Mouse (Mus musculus) MEL (cell line): ENCODE measurements at regions not wholly inside any gene's neighbourhood (a gene's known extent, or its start where the extent isn't known, plus 50 kb on each side); places are given as distances from the start of the nearest gene placed in this dataset.
"Not testable (repeated sequence)": the region's sequence is repeated elsewhere in the genome, so short reads cannot be mapped to it uniquely, and the experiment has no call there.

ENCODE experiments used
- DNase-seq: peaks from one replicate; pipeline ENCODE4 v3.0.0; 2011; ENCODE audit warnings: low read depth, low spot score
- H3K27ac ChIP-seq: 2 replicates; pipeline ENCODE4 v1.5.1; 2012; ENCODE audit warnings: low read depth, mild to moderate bottlenecking, control low read depth, low read length, moderate library complexity; ENCODE audit not compliant: control insufficient read depth
- H3K27me3 ChIP-seq, 2 experiments: fragments of 150-350 bp in 1 of 2; sonication (generic) in 1 of 2; 2 replicates each; pipeline ENCODE4 v1.6.1; 2012; ENCODE audit warnings: low read length in 2 of 2, mild to moderate bottlenecking in 2 of 2, improper control_type of control experiment in 1 of 2, moderate library complexity in 1 of 2; ENCODE audit not compliant: insufficient read depth in 2 of 2, control insufficient read depth in 1 of 2
- H3K36me3 ChIP-seq, 2 experiments: 2 replicates each; pipeline ENCODE4 v1.6.1; 2012 to 2014; ENCODE audit warnings: low read length in 2 of 2, improper control_type of control experiment in 1 of 2, inconsistent platforms in 1 of 2, mild to moderate bottlenecking in 1 of 2; ENCODE audit not compliant: insufficient read depth in 2 of 2, control insufficient read depth in 1 of 2
- H3K4me1 ChIP-seq, 2 experiments: fragments of 150-350 bp in 1 of 2; sonication (generic) in 1 of 2; 2 replicates each; pipeline ENCODE4 v1.6.1; 2012; ENCODE audit warnings: low read length in 2 of 2, improper control_type of control experiment in 1 of 2, mild to moderate bottlenecking in 1 of 2; ENCODE audit not compliant: insufficient read depth in 2 of 2, control insufficient read depth in 1 of 2
- H3K4me3 ChIP-seq, 2 experiments: fragments of 150-350 bp in 1 of 2; sonication (generic) in 1 of 2; 2 replicates each; pipeline ENCODE4 v1.5.1; 2012; ENCODE audit warnings: low read depth in 2 of 2, low read length in 2 of 2, mild to moderate bottlenecking in 2 of 2, moderate library complexity in 2 of 2, control low read depth in 1 of 2, improper control_type of control experiment in 1 of 2; ENCODE audit not compliant: control insufficient read depth in 1 of 2, insufficient read depth in 1 of 2
- H3K79me2 ChIP-seq: 2 replicates; pipeline ENCODE4 v1.6.1; 2012; ENCODE audit warnings: mild to moderate bottlenecking, low read length, moderate library complexity; ENCODE audit not compliant: control insufficient read depth, poor library complexity, insufficient read depth
- H3K9ac ChIP-seq: 2 replicates; pipeline ENCODE4 v1.6.1; 2012; ENCODE audit warnings: low read depth, mild to moderate bottlenecking, control low read depth, low read length, moderate library complexity; ENCODE audit not compliant: control insufficient read depth, poor library complexity, severe bottlenecking
- H3K9me3 ChIP-seq: fragments of 150-350 bp; sonication (generic); replicated peaks from 2 replicates; pipeline ENCODE4 v1.6.1; 2012; ENCODE audit warnings: mild to moderate bottlenecking, low read length, improper control_type of control experiment, moderate library complexity; ENCODE audit not compliant: insufficient read depth
- BHLHE40 ChIP-seq: IDR thresholded peaks from 2 replicates; pipeline ENCODE4 v1.6.1; 2012; ENCODE audit warnings: low read depth, mild to moderate bottlenecking, inconsistent platforms, low read length, improper control_type of control experiment, borderline replicate concordance
- CHD1 ChIP-seq: IDR thresholded peaks from 2 replicates; pipeline ENCODE4 v1.6.1; 2012; ENCODE audit warnings: low read depth, mild to moderate bottlenecking, inconsistent platforms, low read length, improper control_type of control experiment
- CHD2 ChIP-seq: IDR thresholded peaks from 2 replicates; pipeline ENCODE4 v1.6.1; 2011; ENCODE audit warnings: low read length, improper control_type of control experiment
- CTCF ChIP-seq, 3 experiments: IDR thresholded peaks in 2 of 3; conservative IDR thresholded peaks in 1 of 3; 2 replicates each; pipeline ENCODE4 v1.5.1; 2011 to 2012; ENCODE audit warnings: low read length in 3 of 3, low read depth in 2 of 3, mild to moderate bottlenecking in 2 of 3, improper control_type of control experiment in 1 of 3, inconsistent platforms in 1 of 3, mixed read lengths in 1 of 3, moderate library complexity in 1 of 3; ENCODE audit not compliant: control insufficient read depth in 1 of 3, insufficient read depth in 1 of 3, poor library complexity in 1 of 3, severe bottlenecking in 1 of 3
- E2F4 ChIP-seq: IDR thresholded peaks from 2 replicates; pipeline ENCODE4 v1.6.1; 2011; ENCODE audit warnings: low read depth, low read length, improper control_type of control experiment, borderline replicate concordance
- ELF1 ChIP-seq: IDR thresholded peaks from 2 replicates; pipeline ENCODE4 v1.6.1; 2014; ENCODE audit warnings: low read depth, mild to moderate bottlenecking, inconsistent platforms, low read length, improper control_type of control experiment, moderate library complexity
- ETS1 ChIP-seq: IDR thresholded peaks from 2 replicates; pipeline ENCODE4 v1.6.1; 2012; ENCODE audit warnings: low read depth, mild to moderate bottlenecking, inconsistent platforms, low read length, improper control_type of control experiment, moderate library complexity
- GATA1 ChIP-seq: IDR thresholded peaks from 2 replicates; pipeline ENCODE4 v1.6.1; 2011; ENCODE audit warnings: low read depth, low read length, improper control_type of control experiment
- JUND ChIP-seq: IDR thresholded peaks from 2 replicates; pipeline ENCODE4 v1.6.1; 2011; ENCODE audit warnings: low read depth, mild to moderate bottlenecking, improper control_type of control experiment, low read length
- MAZ ChIP-seq: IDR thresholded peaks from 2 replicates; pipeline ENCODE4 v1.6.1; 2012; ENCODE audit warnings: low read depth, mild to moderate bottlenecking, inconsistent platforms, low read length, improper control_type of control experiment
- MEF2A ChIP-seq: IDR thresholded peaks from 2 replicates; pipeline ENCODE4 v1.6.1; 2014; ENCODE audit warnings: low read depth, mild to moderate bottlenecking, inconsistent platforms, low read length, improper control_type of control experiment; ENCODE audit not compliant: poor library complexity, insufficient replicate concordance, severe bottlenecking; ENCODE audit errors: extremely low read depth
- MYC ChIP-seq: IDR thresholded peaks from 2 replicates; pipeline ENCODE4 v1.6.1; 2011; ENCODE audit warnings: low read depth, mild to moderate bottlenecking, low read length, improper control_type of control experiment, moderate library complexity
- NELFE ChIP-seq: IDR thresholded peaks from 2 replicates; pipeline ENCODE4 v1.6.1; 2011; ENCODE audit warnings: low read depth, low read length, improper control_type of control experiment
- POLR2AphosphoS2 ChIP-seq: IDR thresholded peaks from 2 replicates; pipeline ENCODE4 v1.6.1; 2011; ENCODE audit warnings: low read length, improper control_type of control experiment
- RAD21 ChIP-seq: IDR thresholded peaks from 2 replicates; pipeline ENCODE4 v1.6.1; 2011; ENCODE audit warnings: mild to moderate bottlenecking, low read depth, low read length, improper control_type of control experiment
- RCOR1 ChIP-seq: IDR thresholded peaks from 2 replicates; pipeline ENCODE4 v1.6.1; 2012; ENCODE audit warnings: low read depth, mild to moderate bottlenecking, inconsistent platforms, low read length, improper control_type of control experiment
- SMC3 ChIP-seq: IDR thresholded peaks from 2 replicates; pipeline ENCODE4 v1.6.1; 2011; ENCODE audit warnings: low read depth, low read length, improper control_type of control experiment
- TAL1 ChIP-seq: IDR thresholded peaks from 2 replicates; pipeline ENCODE4 v1.6.1; 2012; ENCODE audit warnings: mild to moderate bottlenecking, inconsistent platforms, low read length, moderate library complexity, mixed read lengths
- TCF12 ChIP-seq: IDR thresholded peaks from 2 replicates; pipeline ENCODE4 v1.6.1; 2014; ENCODE audit warnings: low read depth, mild to moderate bottlenecking, inconsistent platforms, low read length, improper control_type of control experiment, moderate library complexity
- UBTF ChIP-seq: IDR thresholded peaks from 2 replicates; pipeline ENCODE4 v1.6.1; 2012; ENCODE audit warnings: low read depth, mild to moderate bottlenecking, inconsistent platforms, low read length, improper control_type of control experiment, moderate library complexity, borderline replicate concordance; ENCODE audit not compliant: insufficient read depth
- USF2 ChIP-seq, 2 experiments: IDR thresholded peaks; 2 replicates each; pipeline ENCODE4 v1.6.1; 2011 to 2012; ENCODE audit warnings: improper control_type of control experiment in 2 of 2, low read length in 2 of 2, borderline replicate concordance in 1 of 2, inconsistent platforms in 1 of 2, low read depth in 1 of 2, mild to moderate bottlenecking in 1 of 2; ENCODE audit not compliant: insufficient read depth in 1 of 2
- ZC3H11A ChIP-seq: IDR thresholded peaks from 2 replicates; pipeline ENCODE4 v1.6.1; 2012; ENCODE audit warnings: low read depth, mild to moderate bottlenecking, inconsistent platforms, low read length, improper control_type of control experiment
- ZMIZ1 ChIP-seq: IDR thresholded peaks from 2 replicates; pipeline ENCODE4 v1.6.1; 2012; ENCODE audit warnings: low read depth, mild to moderate bottlenecking, inconsistent platforms, low read length, improper control_type of control experiment, moderate library complexity
- ZNF384 ChIP-seq: IDR thresholded peaks from 2 replicates; pipeline ENCODE4 v1.6.1; 2012; ENCODE audit warnings: low read depth, mild to moderate bottlenecking, inconsistent platforms, low read length, improper control_type of control experiment

- no peak for TF ChIP-seq POLR2AphosphoS2
Measured at GRCm38 (mm10) chrX:50549713-50550112, 121.4 kb upstream of the Olfr1324 start (continued).

- not testable (repeated sequence) for H3K9me3 ChIP-seq, H3K4me3 ChIP-seq, DNase-seq, H3K36me3 ChIP-seq, H3K27ac ChIP-seq, H3K79me2 ChIP-seq, H3K4me1 ChIP-seq, H3K27me3 ChIP-seq, H3K9ac ChIP-seq
Measured at GRCm38 (mm10) chrX:50537785-50538159, 109.5 kb upstream of the Olfr1324 start.

- Histone ChIP-seq H3K4me1 (no peaks in the 10 kb centered on the region), H3K9me3 (no peaks in the 10 kb centered on the region), H3K9ac (no peak overlapping the region), H3K36me3 (no peaks in the 10 kb centered on the region), H3K79me2 (no peaks in the 10 kb centered on the region), H3K4me3 (no peak overlapping the region), H3K27me3 (no peaks in the 10 kb centered on the region; a peak in 1 of 4 replicates), H3K27ac (no peak overlapping the region)
- DNase-seq, result no peak
- TF ChIP-seq E2F4, result no peak
Measured at GRCm38 (mm10) chrX:50537122-50537784, 109.0 kb upstream of the Olfr1324 start.

- TF ChIP-seq CHD1, result no peak
- no peak for TF ChIP-seq MYC
- TF ChIP-seq ETS1, result no peak
- no peak for TF ChIP-seq TAL1
- TF ChIP-seq MAZ, result no peak
- no peak for TF ChIP-seq ZMIZ1
- peak; percentile 66 for TF ChIP-seq SMC3
- TF ChIP-seq USF2 (IDR thresholded peaks at IDR 0.05; ENCODE audit: borderline replicate concordance in 1 of 2, insufficient read depth in 1 of 2, low read depth in 1 of 2, low read length in 2 of 2), result no peak
- no peak for TF ChIP-seq TCF12
- TF ChIP-seq RCOR1, result no peak
- TF ChIP-seq CHD2, result no peak
- peak; percentile 72 for TF ChIP-seq ZC3H11A
- no peak for TF ChIP-seq BHLHE40
- peak; percentile 50; the same call in 1 of the 2 replicates for TF ChIP-seq GATA1
- no peak for TF ChIP-seq MEF2A
- no peak for TF ChIP-seq NELFE
- TF ChIP-seq JUND, result no peak
- TF ChIP-seq ELF1, result no peak
- peak; percentile 78 for TF ChIP-seq ZNF384
- TF ChIP-seq RAD21, result peak; percentile 84
- peak in 2 of 3 experiments; percentile 5 to 53; a peak in 3 of 6 replicates for TF ChIP-seq CTCF (IDR thresholded peaks at IDR 0.05 in 2 of 3, conservative IDR thresholded peaks at IDR 0.05 in 1 of 3; ENCODE audit: control insufficient read depth in 1 of 3, insufficient read depth in 1 of 3, low read depth in 2 of 3, low read length in 3 of 3, poor library complexity in 1 of 3, severe bottlenecking in 1 of 3)
- TF ChIP-seq UBTF, result no peak
- Histone ChIP-seq H3K4me1 (no peaks in the 10 kb centered on the region), H3K79me2 (no peaks in the 10 kb centered on the region), H3K27ac (no peak overlapping the region), H3K9ac (no peak overlapping the region), H3K4me3 (no peak overlapping the region), H3K9me3 (no peaks in the 10 kb centered on the region), H3K27me3 (no peaks in the 10 kb centered on the region), H3K36me3 (no peaks in the 10 kb centered on the region)
- DNase-seq, result peak; percentile 30
Measured at GRCm38 (mm10) chrX:50504047-50504446, 75.7 kb upstream of the Olfr1324 start.
